ENCODE assay signal across 8 mouse cellular contexts in the genomic region with DNA sequence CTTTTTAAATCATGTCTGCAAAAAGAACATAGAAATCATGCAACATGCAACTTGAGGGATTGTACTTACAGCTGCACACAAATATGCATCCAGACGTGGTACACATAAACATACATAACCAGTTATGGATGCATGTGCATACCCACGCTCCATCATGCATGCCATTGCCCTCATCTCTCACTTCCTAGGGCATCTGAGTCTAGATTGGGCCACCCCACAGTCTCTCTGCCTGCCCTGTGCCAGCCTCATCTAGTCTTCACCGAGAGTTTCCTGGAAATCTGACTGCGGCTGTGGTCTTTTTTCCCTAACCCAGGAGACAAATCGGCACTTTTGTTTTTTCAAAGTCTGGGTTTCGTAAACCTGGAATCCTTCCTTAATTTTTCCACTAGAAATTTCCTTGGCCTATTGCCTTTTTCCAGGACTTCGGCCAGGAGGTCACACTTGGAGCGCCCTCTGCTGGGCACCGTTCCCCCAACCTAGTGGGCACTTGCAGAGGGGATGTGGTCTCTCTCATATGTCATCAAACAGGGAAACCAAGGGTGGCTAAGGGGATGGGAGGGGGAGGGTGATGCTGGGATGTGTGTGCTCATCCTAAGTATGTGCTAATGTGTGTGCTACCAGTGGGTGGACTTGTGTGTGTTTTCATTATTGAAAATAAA. TPM values are rescaled to one million over a fixed set of nuclear protein-coding genes. Genes with fewer than 3 reads are reported as not detected.
DNase-seq lines count a peak whose midpoint lies in the region; ATAC-seq and TF ChIP-seq lines count a peak whose summit lies in the region.

No protein-coding gene starts in this region.

- no peaks in the 10 kb centered on the region for H3K27me3 ChIP-seq in forebrain, embryonic 10.5 days (ENCODE audit: poor library complexity, severe bottlenecking)
- no peaks in the 10 kb centered on the region for H3K27me3 ChIP-seq in forebrain, embryonic 16.5 days (replicated peaks; ENCODE audit: control insufficient read depth, insufficient read depth, low read length)
- H3K27me3 ChIP-seq in ES-Bruce4 (ENCODE audit: control insufficient read depth, insufficient read depth, low read length, poor library complexity, severe bottlenecking): no peaks in the 10 kb centered on the region
- no peaks in the 10 kb centered on the region for H3K27me3 ChIP-seq in forebrain, embryonic 14.5 days (replicated peaks; ENCODE audit: control insufficient read depth, insufficient read depth, low read length)
- no peaks in the 10 kb centered on the region for H3K27me3 ChIP-seq in lung, embryonic 14.5 days (ENCODE audit: insufficient read depth, low read length)

- H3K9ac ChIP-seq in forebrain, embryonic 16.5 days (replicated peaks; ENCODE audit: low read depth, low read length): no peak overlapping the region
- no peak overlapping the region for H3K9ac ChIP-seq in ES-Bruce4 (ENCODE audit: low read depth, poor library complexity, severe bottlenecking)
- H3K9ac ChIP-seq in forebrain, embryonic 14.5 days (ENCODE audit: low read length): no peak overlapping the region
- no peak overlapping the region for H3K9ac ChIP-seq in lung, embryonic 14.5 days

- H3K4me2 ChIP-seq in forebrain, embryonic 16.5 days (ENCODE audit: low read length): no peak overlapping the region
- no peak overlapping the region for H3K4me2 ChIP-seq in forebrain, embryonic 14.5 days (ENCODE audit: low read length)
- no peak overlapping the region for H3K4me2 ChIP-seq in lung, embryonic 14.5 days

- no peak overlapping the region for H3K4me3 ChIP-seq in forebrain, embryonic 10.5 days
- H3K4me3 ChIP-seq in forebrain, embryonic 16.5 days (replicated peaks; ENCODE audit: low read length): no peak overlapping the region
- no peak overlapping the region for H3K4me3 ChIP-seq in ES-Bruce4 (ENCODE audit: low read depth, low read length)
- H3K4me3 ChIP-seq in forebrain, embryonic 14.5 days (ENCODE audit: low read depth, low read length): no peak overlapping the region
- no peak overlapping the region for H3K4me3 ChIP-seq in lung, embryonic 14.5 days (ENCODE audit: low read depth, low read length)

- WGBS in forebrain, embryonic 10.5 days: 39% methylated on average over 9 of the region's 9 CpGs
- WGBS in forebrain, embryonic 16.5 days: 37% methylated on average over 9 of the region's 9 CpGs
- 40% methylated on average over 9 of the region's 9 CpGs for WGBS in forebrain, embryonic 14.5 days
- WGBS in lung, embryonic 14.5 days: 30% methylated on average over 9 of the region's 9 CpGs

- TF ChIP-seq POLR2A in ES-Bruce4 (IDR thresholded peaks at IDR 0.05; ENCODE audit: insufficient read depth, low read length): no peak

- peak; percentile 87 for TF ChIP-seq CTCF in ES-Bruce4 (IDR thresholded peaks at IDR 0.05; ENCODE audit: low read depth, low read length)
- TF ChIP-seq CTCF in lung, embryonic 14.5 days (IDR thresholded peaks at IDR 0.05; ENCODE audit: low read depth): peak; percentile 83

- no peak overlapping the region for H3K27ac ChIP-seq in forebrain, embryonic 10.5 days
- H3K27ac ChIP-seq in forebrain, embryonic 16.5 days (ENCODE audit: low read length): no peak overlapping the region
- no peak overlapping the region for H3K27ac ChIP-seq in ES-Bruce4 (ENCODE audit: insufficient read depth, low read length)
- H3K27ac ChIP-seq in forebrain, embryonic 14.5 days (ENCODE audit: low read depth, low read length): no peak overlapping the region
- H3K27ac ChIP-seq in lung, embryonic 14.5 days (ENCODE audit: low read depth): no peak overlapping the region

- no peak for TF ChIP-seq EP300 in ES-Bruce4 (IDR thresholded peaks at IDR 0.05; ENCODE audit: insufficient read depth, low read depth, low read length)

- peaks cover 5% of the 10 kb centered on the region; the same call in 1 of the 2 replicates for H3K9me3 ChIP-seq in forebrain, embryonic 10.5 days
- H3K9me3 ChIP-seq in forebrain, embryonic 16.5 days (ENCODE audit: control insufficient read depth, low read length): no peaks in the 10 kb centered on the region
- no peaks in the 10 kb centered on the region for H3K9me3 ChIP-seq in ES-Bruce4 (replicated peaks; ENCODE audit: control insufficient read depth, insufficient read depth, low read length, poor library complexity, severe bottlenecking)
- H3K9me3 ChIP-seq in forebrain, embryonic 14.5 days (replicated peaks; ENCODE audit: control insufficient read depth, low read length): no peaks in the 10 kb centered on the region
- H3K9me3 ChIP-seq in lung, embryonic 14.5 days (ENCODE audit: low read depth, low read length): no peaks in the 10 kb centered on the region

- H3K36me3 ChIP-seq in forebrain, embryonic 10.5 days (replicated peaks): no peaks in the 10 kb centered on the region
- H3K36me3 ChIP-seq in forebrain, embryonic 16.5 days (ENCODE audit: control insufficient read depth, insufficient read depth): no peaks in the 10 kb centered on the region
- no peaks in the 10 kb centered on the region for H3K36me3 ChIP-seq in ES-Bruce4 (ENCODE audit: control insufficient read depth, insufficient read depth, low read length, poor library complexity, severe bottlenecking)
- H3K36me3 ChIP-seq in forebrain, embryonic 14.5 days (ENCODE audit: control insufficient read depth, insufficient read depth, low read length): no peaks in the 10 kb centered on the region
- H3K36me3 ChIP-seq in lung, embryonic 14.5 days (ENCODE audit: insufficient read depth): no peaks in the 10 kb centered on the region

- peaks cover 8% of the 10 kb centered on the region for H3K4me1 ChIP-seq in forebrain, embryonic 10.5 days
- 0 out of 2 replicates have a peak, but pooled peaks cover 2% of the 10 kb centered on the region for H3K4me1 ChIP-seq in forebrain, embryonic 16.5 days (replicated peaks; ENCODE audit: control insufficient read depth, insufficient read depth, low read length)
- H3K4me1 ChIP-seq in ES-Bruce4 (ENCODE audit: control insufficient read depth, insufficient read depth, low read length): no peaks in the 10 kb centered on the region
- H3K4me1 ChIP-seq in forebrain, embryonic 14.5 days (ENCODE audit: control insufficient read depth, insufficient read depth, low read length): peaks cover 3% of the 10 kb centered on the region
- no peaks in the 10 kb centered on the region for H3K4me1 ChIP-seq in lung, embryonic 14.5 days (ENCODE audit: insufficient read depth)

- peak; percentile 76 for DNase-seq in forebrain, embryonic 10.5 days (ENCODE audit: extremely low spot score, low spot score)
- peak; percentile 20 for DNase-seq in c-Kit-negative CD71-positive TER-119-positive erythroid progenitor cells, embryonic 14.5 days (ENCODE audit: low read depth, low spot score)
- peak; percentile 46 for DNase-seq in forebrain, embryonic 14.5 days (ENCODE audit: low spot score)
- DNase-seq in kidney, adult 11 months: peak; percentile 52
- peak; percentile 87 for DNase-seq in lung, embryonic 14.5 days
- DNase-seq in spleen, postnatal 10 days (ENCODE audit: low spot score in 2 of 2): peak; percentile 61 to 80

- no peak for ATAC-seq in forebrain, embryonic 16.5 days
- ATAC-seq in forebrain, embryonic 14.5 days: no peak
- no peak for ATAC-seq in lung, embryonic 14.5 days (ENCODE audit: insufficient read depth)

RNA-seq across cellular contexts. Expression of gene Traf1, which starts 8.6 kb away (rescaled TPM):
- polyA plus RNA-seq in forebrain, embryonic 10.5 days (2016; fragmentation: Nextera tagmentation; extraction: Ambion mirVana): 0.07 and 0.31 TPM in 2 replicates
- polyA plus RNA-seq in forebrain, embryonic 16.5 days (2015; fragmentation: Nextera tagmentation; extraction: Ambion mirVana): 1.3 and 1.8 TPM in 2 replicates
- polyA plus RNA-seq in ES-Bruce4 (2011; ENCODE audit: insufficient read depth, insufficient read length, low read depth, missing spikeins): 1.2 and 5.1 TPM in 2 replicates
- 0.42 and 0.76 TPM in 2 replicates for polyA plus RNA-seq in forebrain, embryonic 14.5 days (2014; fragmentation: Nextera tagmentation; extraction: Ambion mirVana)
- polyA plus RNA-seq in lung, embryonic 14.5 days (2014; fragmentation: Nextera tagmentation; extraction: Ambion mirVana): 0.79 and 1.4 TPM in 2 replicates

RNA-seq across cellular contexts. Expression of gene Phf19, which starts 56.4 kb away (rescaled TPM):
- polyA plus RNA-seq in forebrain, embryonic 10.5 days (2016; fragmentation: Nextera tagmentation; extraction: Ambion mirVana): 2.7 and 3.0 TPM in 2 replicates
- polyA plus RNA-seq in forebrain, embryonic 16.5 days (2015; fragmentation: Nextera tagmentation; extraction: Ambion mirVana): 3.8 and 4.5 TPM in 2 replicates
- 10.3 and 11.8 TPM in 2 replicates for polyA plus RNA-seq in ES-Bruce4 (2011; ENCODE audit: insufficient read depth, insufficient read length, low read depth, missing spikeins)
- 4.7 and 6.2 TPM in 2 replicates for polyA plus RNA-seq in forebrain, embryonic 14.5 days (2014; fragmentation: Nextera tagmentation; extraction: Ambion mirVana)
- 3.3 and 4.9 TPM in 2 replicates for polyA plus RNA-seq in lung, embryonic 14.5 days (2014; fragmentation: Nextera tagmentation; extraction: Ambion mirVana)

Comparison
In these comparisons a context has a peak if more than half of its experiments do, and no peak if none do; other contexts are left out.
1. DNase-seq: peak in every context shown above with its lines; median percentile 87 in lung, embryonic 14.5 days; 76 in forebrain, embryonic 10.5 days; 70 in spleen, postnatal 10 days; 52 in kidney, adult 11 months; 46 in forebrain, embryonic 14.5 days; 20 in c-Kit-negative CD71-positive TER-119-positive erythroid progenitor cells, embryonic 14.5 days.